Mouse (Mus musculus): ENCODE data around the gene Kcnq1.

- TF ChIP-seq POLR2A (IDR thresholded peaks at IDR 0.05; ENCODE audit: low read depth, low read length) (no peak), CTCF (IDR thresholded peaks at IDR 0.05; ENCODE audit: extremely low read depth, insufficient read length, insufficient replicate concordance, low read depth, low read length) (no peak)
These were observed 338.4 kb downstream of the Kcnq1 start for GRCm38 (mm10) chr7:143444580-143444954.
